Mouse (Mus musculus) macrophage (primary cell): Measurements from ENCODE around the gene Rtl6. TPM values are rescaled to one million over a fixed set of nuclear protein-coding genes. Genes with fewer than 3 reads are reported as not detected.

Source experiments
- H3K27ac ChIP-seq: fragments of 350-480 bp; formaldehyde crosslinking; 2 replicates; pipeline ENCODE4 v1.9.0; 2021
- H3K36me3 ChIP-seq: fragments of 350-480 bp; formaldehyde crosslinking; 2 replicates; pipeline ENCODE4 v1.9.0; 2021; ENCODE audit errors: inconsistent target
- H3K4me3 ChIP-seq: fragments of 350-480 bp; formaldehyde crosslinking; 2 replicates; pipeline ENCODE4 v1.9.0; 2021; ENCODE audit errors: inconsistent target
- H3K79me2 ChIP-seq: fragments of 350-480 bp; formaldehyde crosslinking; 2 replicates; pipeline ENCODE4 v1.9.0; 2021; ENCODE audit errors: inconsistent target
- WGBS: methylation state at CpG from one replicate; pipeline ENCODE4 v1.1.7; 2026; ENCODE audit warnings: inconsistent platforms; ENCODE audit not compliant: missing documents; 5-methylcytosine and 5-hydroxymethylcytosine counted together
- polyA plus RNA-seq: library from polyadenylated mRNA; stranded (reverse); fragments of 250-400 nt; gene quantifications from 3 replicates; pipeline ENCODE4 v1.2.4, GENCODE M21; 2018; ENCODE audit warnings: inconsistent platforms

The Rtl6 gene
- polyA plus RNA-seq, 1 experiment from 2014 or later: 0.95 TPM

GRCm38 (mm10) chr15:84561501-84561900 is 3.9 kb upstream of the Rtl6 start:
- Histone ChIP-seq H3K79me2 (no peaks in the 10 kb centered on the region), H3K27ac (no peak overlapping the region), H3K4me3 (no peak overlapping the region), H3K36me3 (no peaks in the 10 kb centered on the region)
- 94% methylated on average over 2 of the region's 2 CpGs for WGBS

GRCm38 (mm10) chr15:84556674-84557073 is 949 bp downstream of the Rtl6 start:
- Histone ChIP-seq H3K36me3 (no peaks in the 10 kb centered on the region), H3K4me3 (no peak overlapping the region), H3K27ac (no peak overlapping the region), H3K79me2 (no peaks in the 10 kb centered on the region)
- 98% methylated on average over 16 of the region's 17 CpGs for WGBS

- no peaks in the 10 kb centered on the region for H3K36me3 ChIP-seq
- H3K27ac ChIP-seq: no peak overlapping the region
- WGBS: 14% methylated on average over 4 of the region's 4 CpGs
- no peak overlapping the region for H3K4me3 ChIP-seq
- H3K79me2 ChIP-seq: no peaks in the 10 kb centered on the region
These were observed 6.6 kb downstream of the Rtl6 start for GRCm38 (mm10) chr15:84551065-84551464.

- WGBS: 74% methylated on average over 6 of the region's 6 CpGs
- no peak overlapping the region for H3K27ac ChIP-seq
- no peaks in the 10 kb centered on the region for H3K36me3 ChIP-seq
- H3K79me2 ChIP-seq: no peaks in the 10 kb centered on the region
- no peak overlapping the region for H3K4me3 ChIP-seq
These were observed 8.3 kb downstream of the Rtl6 start for GRCm38 (mm10) chr15:84549291-84549797.

- no peaks in the 10 kb centered on the region for H3K79me2 ChIP-seq
- H3K27ac ChIP-seq: no peak overlapping the region
- 43% methylated on average over 3 of the region's 3 CpGs for WGBS
- no peaks in the 10 kb centered on the region for H3K36me3 ChIP-seq
- H3K4me3 ChIP-seq: no peak overlapping the region
These were observed 11.6 kb downstream of the Rtl6 start for GRCm38 (mm10) chr15:84546028-84546427.

- H3K4me3 ChIP-seq: no peak overlapping the region
- H3K36me3 ChIP-seq: no peaks in the 10 kb centered on the region
- 95% methylated on average over 5 of the region's 5 CpGs for WGBS
- H3K79me2 ChIP-seq: no peaks in the 10 kb centered on the region
- no peak overlapping the region for H3K27ac ChIP-seq
These were observed 16.4 kb downstream of the Rtl6 start for GRCm38 (mm10) chr15:84541175-84541574.

- H3K4me3 ChIP-seq: no peak overlapping the region
- H3K27ac ChIP-seq: no peak overlapping the region
- H3K36me3 ChIP-seq: no peaks in the 10 kb centered on the region
- WGBS: 85% methylated on average over 15 of the region's 15 CpGs
- no peaks in the 10 kb centered on the region for H3K79me2 ChIP-seq
These were observed 18.5 kb downstream of the Rtl6 start for GRCm38 (mm10) chr15:84538974-84539588.

- 38% methylated on average over 10 of the region's 10 CpGs for WGBS
These were observed 20.5 kb downstream of the Rtl6 start for GRCm38 (mm10) chr15:84537117-84537516.

GRCm38 (mm10) chr15:84536611-84537010 is 21.0 kb downstream of the Rtl6 start:
- Histone ChIP-seq H3K4me3 (no peak overlapping the region), H3K79me2 (no peaks in the 10 kb centered on the region), H3K36me3 (no peaks in the 10 kb centered on the region), H3K27ac (no peak overlapping the region)
- 92% methylated on average over 9 of the region's 9 CpGs for WGBS

More at GRCm38 (mm10) chr15:84537117-84537516, 20.5 kb downstream of the Rtl6 start:
- H3K36me3 ChIP-seq: no peaks in the 10 kb centered on the region
- no peak overlapping the region for H3K4me3 ChIP-seq
- H3K79me2 ChIP-seq: no peaks in the 10 kb centered on the region
- H3K27ac ChIP-seq: no peak overlapping the region

GRCm38 (mm10) chr15:84535953-84536352 is 21.7 kb downstream of the Rtl6 start:
- 97% methylated on average over 2 of the region's 2 CpGs for WGBS

GRCm38 (mm10) chr15:84532211-84532610 is 25.4 kb downstream of the Rtl6 start:
- Histone ChIP-seq H3K79me2 (no peaks in the 10 kb centered on the region), H3K4me3 (no peak overlapping the region), H3K36me3 (no peaks in the 10 kb centered on the region), H3K27ac (no peak overlapping the region)
- 96% methylated on average over 2 of the region's 2 CpGs for WGBS

More at GRCm38 (mm10) chr15:84535953-84536352, 21.7 kb downstream of the Rtl6 start:
- Histone ChIP-seq H3K4me3 (no peak overlapping the region), H3K27ac (no peak overlapping the region), H3K36me3 (no peaks in the 10 kb centered on the region), H3K79me2 (no peaks in the 10 kb centered on the region)

GRCm38 (mm10) chr15:84531535-84531934 is 26.1 kb downstream of the Rtl6 start:
- 69% methylated on average over 10 of the region's 10 CpGs for WGBS
- Histone ChIP-seq H3K4me3 (no peak overlapping the region), H3K27ac (no peak overlapping the region), H3K36me3 (no peaks in the 10 kb centered on the region), H3K79me2 (no peaks in the 10 kb centered on the region)

GRCm38 (mm10) chr15:84526921-84527320 is 30.7 kb downstream of the Rtl6 start:
- 91% methylated on average over 14 of the region's 14 CpGs for WGBS
- Histone ChIP-seq H3K27ac (no peak overlapping the region), H3K36me3 (no peaks in the 10 kb centered on the region), H3K79me2 (no peaks in the 10 kb centered on the region), H3K4me3 (no peak overlapping the region)

GRCm38 (mm10) chr15:84525222-84525883 is 32.3 kb downstream of the Rtl6 start:
- Histone ChIP-seq H3K27ac (no peak overlapping the region), H3K36me3 (no peaks in the 10 kb centered on the region), H3K79me2 (no peaks in the 10 kb centered on the region), H3K4me3 (no peak overlapping the region)
- WGBS: 70% methylated on average over 5 of the region's 5 CpGs

- no peak overlapping the region for H3K4me3 ChIP-seq
- no peak overlapping the region for H3K27ac ChIP-seq
- H3K79me2 ChIP-seq: no peaks in the 10 kb centered on the region
- WGBS: 94% methylated on average over 8 of the region's 8 CpGs
- no peaks in the 10 kb centered on the region for H3K36me3 ChIP-seq
These were observed 34.5 kb downstream of the Rtl6 start for GRCm38 (mm10) chr15:84522953-84523689.
